Mouse (Mus musculus) heart, embryonic 16.5 days (tissue): ENCODE results near the gene Exo5. TPM values are rescaled to one million over a fixed set of nuclear protein-coding genes. Genes with fewer than 3 reads are reported as not detected.
A peak's percentile ranks its signal among the peaks of the same experiment; 100 is the strongest.

Experiments used
- ATAC-seq: fragments of 200-750 bp; cut with Nextera tagmentation; replicated peaks from 2 replicates; pipeline ENCODE4 v1.8.0; 2017; ENCODE audit warnings: moderate number of reproducible peaks; ENCODE audit not compliant: insufficient read depth, low FRiP score; ENCODE audit errors: extremely low read depth
- H3K27ac ChIP-seq: fragments of 300-500 bp; sonication (generic); 2 replicates; pipeline ENCODE4 v1.5.1; 2014; ENCODE audit warnings: mild to moderate bottlenecking, low read length, control low read depth, moderate library complexity
- H3K27me3 ChIP-seq: fragments of 300-500 bp; sonication (generic); 2 replicates; pipeline ENCODE4 v1.6.1; 2014; ENCODE audit warnings: low read length, mixed read lengths; ENCODE audit not compliant: control insufficient read depth, insufficient read depth
- H3K36me3 ChIP-seq: fragments of 300-500 bp; sonication (generic); 2 replicates; pipeline ENCODE4 v1.6.1; 2014; ENCODE audit not compliant: control insufficient read depth, insufficient read depth
- H3K4me1 ChIP-seq: fragments of 300-500 bp; sonication (generic); 2 replicates; pipeline ENCODE4 v1.6.1; 2014; ENCODE audit warnings: low read length, mixed read lengths; ENCODE audit not compliant: control insufficient read depth, insufficient read depth
- H3K4me2 ChIP-seq: fragments of 300-500 bp; sonication (generic); 2 replicates; pipeline ENCODE4 v1.6.1; 2014; ENCODE audit warnings: low read depth, mild to moderate bottlenecking, control low read depth, low read length
- H3K4me3 ChIP-seq: fragments of 300-500 bp; sonication (generic); 2 replicates; pipeline ENCODE4 v1.5.1; 2014; ENCODE audit warnings: mild to moderate bottlenecking, control low read depth, low read length
- H3K9ac ChIP-seq: fragments of 300-500 bp; sonication (generic); 2 replicates; pipeline ENCODE4 v1.6.1; 2014; ENCODE audit warnings: low read length, control low read depth
- H3K9me3 ChIP-seq: fragments of 300-500 bp; sonication (generic); replicated peaks from 2 replicates; pipeline ENCODE4 v1.6.1; 2016; ENCODE audit warnings: low read length; ENCODE audit not compliant: control insufficient read depth
- WGBS: fragments of 180-500 bp; shearing (Covaris S2); extraction: QIAGEN DNeasy Blood & Tissue Kit; methylation state at CpG from one replicate; pipeline ENCODE4 v1.1.7; 2014; 5-methylcytosine and 5-hydroxymethylcytosine counted together
- polyA plus RNA-seq: library from polyadenylated mRNA; unstranded; fragments of >200 nt; fragmentation: Nextera tagmentation; extraction: Ambion mirVana; gene quantifications from 2 replicates; pipeline ENCODE4 v1.2.1, GENCODE M21; 2015

The Exo5 gene
- polyA plus RNA-seq, 1 experiment from 2014 or later: 11.0 TPM

- Histone ChIP-seq H3K27me3 (no peaks in the 10 kb centered on the region), H3K4me3 (peak within 1 kb of the TSS; percentile 92), H3K27ac (peak within 1 kb of the TSS; percentile 93), H3K4me1 (peaks cover 8% of the 10 kb centered on the region), H3K36me3 (peaks cover 11% of the 10 kb centered on the region), H3K9ac (peak within 1 kb of the TSS; percentile 96), H3K9me3 (no peaks in the 10 kb centered on the region), H3K4me2 (peak within 1 kb of the TSS; percentile 93)
- under 1% methylated on average over 54 of the region's 60 CpGs for WGBS
- peak; percentile 95 for ATAC-seq
Measured at GRCm38 (mm10) chr4:120951428-120951973, 26.7 kb upstream of the Exo5 start, which contains the start of gene Zfp69. Gene Zfp69, minus strand, starts transcription at chr4:120951699.

GRCm38 (mm10) chr4:120950763-120951427 is 26.1 kb upstream of the Exo5 start:
- Histone ChIP-seq H3K27ac (peak overlapping the region; percentile 93), H3K4me1 (peaks cover 8% of the 10 kb centered on the region), H3K9ac (peak overlapping the region; percentile 96), H3K36me3 (peaks cover 15% of the 10 kb centered on the region), H3K4me2 (peak overlapping the region; percentile 93), H3K4me3 (peak overlapping the region; percentile 92), H3K9me3 (no peaks in the 10 kb centered on the region), H3K27me3 (no peaks in the 10 kb centered on the region)
- no peak; the same call in 1 of the 2 replicates for ATAC-seq
- 2% methylated on average over 20 of the region's 20 CpGs for WGBS

GRCm38 (mm10) chr4:120948938-120949337 is 24.1 kb upstream of the Exo5 start:
- H3K9ac ChIP-seq: peak overlapping the region; percentile 18; the same call in 1 of the 2 replicates
- H3K4me1 ChIP-seq: peaks cover 8% of the 10 kb centered on the region
- no peaks in the 10 kb centered on the region for H3K27me3 ChIP-seq
- 47% methylated on average over 3 of the region's 3 CpGs for WGBS
- peak overlapping the region; percentile 41 for H3K4me2 ChIP-seq
- H3K4me3 ChIP-seq: peak overlapping the region; percentile 30
- no peak for ATAC-seq
- H3K27ac ChIP-seq: peak overlapping the region; percentile 66
- H3K9me3 ChIP-seq: no peaks in the 10 kb centered on the region
- peaks cover 20% of the 10 kb centered on the region for H3K36me3 ChIP-seq

GRCm38 (mm10) chr4:120935006-120935405 is 10.2 kb upstream of the Exo5 start:
- no peak overlapping the region for H3K4me3 ChIP-seq
- no peaks in the 10 kb centered on the region for H3K4me1 ChIP-seq
- no peak overlapping the region for H3K9ac ChIP-seq
- 51% methylated on average over 3 of the region's 3 CpGs for WGBS
- H3K27me3 ChIP-seq: no peaks in the 10 kb centered on the region
- H3K9me3 ChIP-seq: peaks cover 10% of the 10 kb centered on the region
- no peak for ATAC-seq
- H3K27ac ChIP-seq: no peak overlapping the region
- H3K36me3 ChIP-seq: peaks cover 22% of the 10 kb centered on the region
- H3K4me2 ChIP-seq: no peak overlapping the region

GRCm38 (mm10) chr4:120930736-120931135 is 5.9 kb upstream of the Exo5 start:
- 93% methylated on average over 18 of the region's 18 CpGs for WGBS
- Histone ChIP-seq H3K4me2 (no peak overlapping the region), H3K27me3 (no peaks in the 10 kb centered on the region), H3K36me3 (peaks cover 22% of the 10 kb centered on the region), H3K9ac (no peak overlapping the region), H3K9me3 (peaks cover 10% of the 10 kb centered on the region), H3K4me3 (no peak overlapping the region), H3K27ac (no peak overlapping the region), H3K4me1 (no peaks in the 10 kb centered on the region)
- ATAC-seq: no peak

- Histone ChIP-seq H3K27me3 (no peaks in the 10 kb centered on the region), H3K4me2 (no peak overlapping the region), H3K4me3 (no peak overlapping the region), H3K9ac (no peak overlapping the region), H3K9me3 (peaks cover 10% of the 10 kb centered on the region), H3K27ac (no peak overlapping the region), H3K4me1 (peaks cover 8% of the 10 kb centered on the region; the same call in 1 of the 2 replicates), H3K36me3 (peaks cover 16% of the 10 kb centered on the region)
- ATAC-seq: no peak
- WGBS: 81% methylated on average over 3 of the region's 3 CpGs
Measured at GRCm38 (mm10) chr4:120928686-120929085, 3.9 kb upstream of the Exo5 start.

GRCm38 (mm10) chr4:120925386-120925785 is 569 bp upstream of the Exo5 start:
- peak; percentile 63; the same call in 1 of the 2 replicates for ATAC-seq

GRCm38 (mm10) chr4:120921461-120921860 is 3.4 kb downstream of the Exo5 start:
- Histone ChIP-seq H3K9me3 (no peaks in the 10 kb centered on the region), H3K27ac (no peak overlapping the region), H3K36me3 (peaks cover 22% of the 10 kb centered on the region), H3K4me1 (peaks cover 12% of the 10 kb centered on the region; the same call in 1 of the 2 replicates), H3K27me3 (no peaks in the 10 kb centered on the region), H3K4me3 (no peak overlapping the region), H3K4me2 (no peak overlapping the region), H3K9ac (no peak overlapping the region)
- 90% methylated on average over 8 of the region's 8 CpGs for WGBS
- ATAC-seq: no peak

More at GRCm38 (mm10) chr4:120925386-120925785, 569 bp upstream of the Exo5 start:
- Histone ChIP-seq H3K27ac (peak overlapping the region; percentile 93), H3K4me3 (peak overlapping the region; percentile 62), H3K36me3 (peaks cover 21% of the 10 kb centered on the region), H3K9ac (peak overlapping the region; percentile 76), H3K9me3 (peaks cover 2% of the 10 kb centered on the region), H3K4me2 (peak overlapping the region; percentile 80), H3K4me1 (peaks cover 12% of the 10 kb centered on the region; the same call in 1 of the 2 replicates), H3K27me3 (no peaks in the 10 kb centered on the region)
- WGBS: 15% methylated on average over 3 of the region's 3 CpGs

- ATAC-seq: no peak
- no peak overlapping the region for H3K4me3 ChIP-seq
- no peaks in the 10 kb centered on the region for H3K36me3 ChIP-seq
- 71% methylated on average over 4 of the region's 4 CpGs for WGBS
- no peak overlapping the region for H3K27ac ChIP-seq
- no peaks in the 10 kb centered on the region for H3K4me1 ChIP-seq
- H3K4me2 ChIP-seq: no peak overlapping the region
- H3K27me3 ChIP-seq: no peaks in the 10 kb centered on the region
- no peak overlapping the region for H3K9ac ChIP-seq
- no peaks in the 10 kb centered on the region for H3K9me3 ChIP-seq
Measured at GRCm38 (mm10) chr4:120914501-120914900, 10.3 kb downstream of the Exo5 start.
